Mouse (Mus musculus) liver, adult 2 months (tissue): ENCODE measurements around the gene Kif3b.

Experiments used
- CTCF ChIP-seq: fragments of 200-500 bp; IDR thresholded peaks from 2 replicates; pipeline ENCODE4 v1.5.1; 2011; ENCODE audit warnings: low read depth, low read length, control low read depth
- POLR2A ChIP-seq: fragments of 200-500 bp; IDR thresholded peaks from 2 replicates; pipeline ENCODE4 v1.6.1; 2011; ENCODE audit warnings: low read length, control low read depth; ENCODE audit not compliant: insufficient read depth; ENCODE audit errors: extremely low read depth

- TF ChIP-seq CTCF (no peak), POLR2A (no peak)
Observed at GRCm38 (mm10) chr2:153380479-153380878, 89.3 kb downstream of the Kif3b start.
